Mouse (Mus musculus) bone marrow, adult 2 months (tissue): Measurements from ENCODE around the gene Sptbn2.

Experiments used
- CTCF ChIP-seq: fragments of 200-500 bp; IDR thresholded peaks from 2 replicates; pipeline ENCODE4 v1.5.1; 2011; ENCODE audit warnings: low read length, control low read depth; ENCODE audit not compliant: control insufficient read depth, insufficient read depth
- POLR2A ChIP-seq: fragments of 200-500 bp; IDR thresholded peaks from 2 replicates; pipeline ENCODE4 v1.6.1; 2011; ENCODE audit warnings: low read depth, mild to moderate bottlenecking, control low read depth, low read length, borderline replicate concordance; ENCODE audit not compliant: control insufficient read depth

DNA sequence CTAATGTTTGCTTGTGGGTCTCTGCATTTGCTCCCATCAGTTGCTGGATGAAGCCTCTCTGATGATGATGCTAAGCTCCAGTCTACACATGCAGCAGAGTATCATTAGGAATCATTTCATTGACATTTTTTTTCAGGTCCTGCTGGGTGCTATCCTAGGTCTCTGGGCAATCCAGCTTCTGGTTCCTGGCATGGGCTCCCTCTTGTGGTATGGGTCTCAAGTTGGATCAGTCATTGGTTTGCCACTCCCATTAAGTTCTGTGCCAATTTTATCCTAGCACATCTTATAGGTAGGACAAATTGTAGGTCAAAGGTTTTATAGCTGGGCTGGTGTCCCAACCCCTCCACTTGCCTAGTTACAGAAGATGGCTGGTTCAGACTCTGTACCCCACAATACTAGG is 44.2 kb upstream of the Sptbn2 start:
- TF ChIP-seq CTCF (no peak), POLR2A (no peak)
